Mouse (Mus musculus): ENCODE data around the gene Nup98. TPM values are rescaled to one million over a fixed set of nuclear protein-coding genes. Genes with fewer than 3 reads are reported as not detected.

Gene Nup98
- polyA plus RNA-seq (2012; rRNA removed) = 17.1 and 17.3 TPM in 2 replicates

GRCm38 (mm10) chr7:102209756-102210721 lies at the start of gene Nup98, which contains the start of gene Pgap2:
Nup98 (minus strand) TSS chr7:102210176.
Pgap2 (plus strand) TSS chr7:102210208.

GRCm38 (mm10) chr7:102255954-102256353 lies 46.0 kb upstream of the Nup98 start, which contains the start of gene Rhog:
Rhog (minus strand) TSS chr7:102256054.

GRCm38 (mm10) chr7:102116579-102117331 lies 93.2 kb downstream of the Nup98 start, which contains the start of gene Chrna10:
Chrna10 (minus strand) TSS chr7:102116828.

GRCm38 (mm10) chr7:102109171-102109570 lies 100.8 kb downstream of the Nup98 start, which contains the start of gene Art5:
Art5 (minus strand) TSS chr7:102109489.

GRCm38 (mm10) chr7:102101487-102101886 lies 108.5 kb downstream of the Nup98 start, which contains the start of gene Art1:
Art1 (plus strand) TSS chr7:102101743.

GRCm38 (mm10) chr7:102082816-102083215 lies 127.2 kb downstream of the Nup98 start, which contains the start of gene Trpc2:
Trpc2 (plus strand) TSS chr7:102083116.

Other genes with a start within 250 kb of the Nup98 start
- gene Il18bp, start 191.5 kb downstream of the Nup98 start, polyA plus RNA-seq (2012; rRNA removed) = 17.2 and 19.3 TPM in 2 replicates
- gene Rnf121, start 144.7 kb downstream of the Nup98 start, polyA plus RNA-seq (2012; rRNA removed) = 85.9 and 92.3 TPM in 2 replicates
- 51.7 and 54.6 TPM in 2 replicates for gene Xndc1, start 144.7 kb downstream of the Nup98 start, polyA plus RNA-seq (2012; rRNA removed)
- gene Xntrpc, start 144.5 kb downstream of the Nup98 start, polyA plus RNA-seq (2012; rRNA removed) = 4.0 and 4.4 TPM in 2 replicates
- 3.0 and 3.1 TPM in 2 replicates for gene Trpc2, start 127.1 kb downstream of the Nup98 start, polyA plus RNA-seq (2012; rRNA removed)
- gene Art1, start 108.4 kb downstream of the Nup98 start, polyA plus RNA-seq (2012; rRNA removed) = 0.23 and 1.8 TPM in 2 replicates
- 0.27 and 0.28 TPM in 2 replicates for gene Art5, start 100.7 kb downstream of the Nup98 start, polyA plus RNA-seq (2012; rRNA removed)
- gene Chrna10, start 93.3 kb downstream of the Nup98 start, polyA plus RNA-seq (2012; rRNA removed) = 0.04 TPM in 2 replicates
- gene Pgap2, start within 50 bp of the Nup98 start, polyA plus RNA-seq (2012; rRNA removed) = 47.7 TPM in 2 replicates
- gene Rhog, start 45.9 kb upstream of the Nup98 start, polyA plus RNA-seq (2012; rRNA removed) = 10.6 and 11.1 TPM in 2 replicates
- gene Stim1, start 57.6 kb upstream of the Nup98 start, polyA plus RNA-seq (2012; rRNA removed) = 23.7 TPM in 2 replicates
- gene Rrm1, start 231.5 kb upstream of the Nup98 start, polyA plus RNA-seq (2012; rRNA removed) = 26.3 and 30.2 TPM in 2 replicates